Mouse (Mus musculus): Measurements from ENCODE around the gene Gpx7.
"Not testable (repeated sequence)": the region's sequence is repeated elsewhere in the genome, so short reads cannot be mapped to it uniquely, and the experiment has no call there.

Gene Gpx7

GRCm38 (mm10) chr4:108388741-108389140, 18.0 kb downstream of the Gpx7 start:
- DNase-seq: no peak

GRCm38 (mm10) chr4:108387681-108388253, 19.0 kb downstream of the Gpx7 start:
- peak; percentile 64 to 78 for DNase-seq

GRCm38 (mm10) chr4:108387106-108387505, 19.7 kb downstream of the Gpx7 start:
- DNase-seq: peak in 1 of 2 experiments; percentile 28

GRCm38 (mm10) chr4:108386087-108386486, 20.7 kb downstream of the Gpx7 start:
- DNase-seq: no peak

GRCm38 (mm10) chr4:108383183-108383714, 23.5 kb downstream of the Gpx7 start, which contains the start of gene Shisal2a:
Shisal2a (minus strand) TSS chr4:108383349.
- peak; percentile 35 to 46 for DNase-seq

GRCm38 (mm10) chr4:108380146-108380545, 26.6 kb downstream of the Gpx7 start:
- no peak for DNase-seq

- DNase-seq: peak in 1 of 2 experiments; percentile 42
These were observed 27.3 kb downstream of the Gpx7 start for GRCm38 (mm10) chr4:108379476-108379875.

- no peak for DNase-seq
These were observed 34.6 kb downstream of the Gpx7 start for GRCm38 (mm10) chr4:108372166-108372565.

GRCm38 (mm10) chr4:108371421-108371820, 35.3 kb downstream of the Gpx7 start:
- no peak for DNase-seq

GRCm38 (mm10) chr4:108370409-108370808, 36.4 kb downstream of the Gpx7 start:
- no peak for DNase-seq

- DNase-seq: no peak
These were observed 37.5 kb downstream of the Gpx7 start for GRCm38 (mm10) chr4:108369254-108369653.

GRCm38 (mm10) chr4:108364111-108364476, 42.7 kb downstream of the Gpx7 start:
- DNase-seq: no peak

- DNase-seq: no peak
These were observed 43.2 kb downstream of the Gpx7 start for GRCm38 (mm10) chr4:108363355-108364110.

- no peak for DNase-seq
These were observed 44.2 kb downstream of the Gpx7 start for GRCm38 (mm10) chr4:108362321-108363261.

GRCm38 (mm10) chr4:108360136-108361055, 46.4 kb downstream of the Gpx7 start:
- DNase-seq: peak; percentile 78 to 87

- no peak for DNase-seq
These were observed 48.3 kb downstream of the Gpx7 start for GRCm38 (mm10) chr4:108358498-108358897.

- no peak for DNase-seq
These were observed 49.3 kb downstream of the Gpx7 start for GRCm38 (mm10) chr4:108357458-108357857.

- not testable (repeated sequence) for DNase-seq
These were observed 53.2 kb downstream of the Gpx7 start for GRCm38 (mm10) chr4:108353591-108353990.

- peak in 1 of 2 experiments; percentile 32 for DNase-seq
These were observed 55.9 kb downstream of the Gpx7 start for GRCm38 (mm10) chr4:108350819-108351218.

All from cerebellum, postnatal 14 days (tissue).